Comparison of ENCODE assay signal across 18 mouse cellular contexts in the genomic region with DNA sequence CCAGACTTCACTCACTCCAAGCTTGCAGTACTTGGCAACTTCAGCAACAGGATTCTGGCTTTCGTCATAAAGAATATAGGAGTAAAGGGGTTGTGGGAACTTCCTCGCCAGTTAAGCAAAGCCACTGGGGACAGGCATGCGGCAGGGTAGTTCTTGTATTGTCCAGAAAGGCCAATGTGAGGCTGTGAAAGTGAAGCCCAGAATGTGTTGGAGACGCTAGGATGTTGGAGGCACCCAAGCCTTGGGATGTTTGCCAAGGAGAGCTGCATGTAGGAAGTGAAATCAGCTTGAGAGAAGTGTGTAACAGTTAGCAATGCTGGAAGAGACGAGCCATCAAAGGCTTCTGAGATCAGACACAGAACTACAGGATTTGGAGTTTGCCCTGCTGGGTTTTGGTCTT. TPM values are rescaled to one million over a fixed set of nuclear protein-coding genes. Genes with fewer than 3 reads are reported as not detected.
DNase-seq lines count a peak whose midpoint lies in the region; ATAC-seq and TF ChIP-seq lines count a peak whose summit lies in the region.
"Had no signal": no experiment of that assay in that cellular context is flagged by ENCODE, and none has a peak within 500 bp of the region (broad histone marks: within the 10 kb centered on the region; RNA-seq: fewer than 3 reads in every experiment).

No protein-coding gene starts in this region.

- H3K4me3 ChIP-seq in hindbrain, postnatal 0 days (ENCODE audit: low read length), result no peak overlapping the region
- no peak overlapping the region for H3K4me3 ChIP-seq in hindbrain, embryonic 10.5 days
- no peak overlapping the region for H3K4me3 ChIP-seq in lung, embryonic 16.5 days (ENCODE audit: low read length)
- H3K4me3 ChIP-seq: embryonic facial prominence, embryonic 15.5 days; hindbrain, embryonic 13.5 days; liver, embryonic 15.5 days; stomach, embryonic 15.5 days had no signal

- H3K9me3 ChIP-seq in hindbrain, postnatal 0 days (ENCODE audit: low read length), result no peaks in the 10 kb centered on the region
- H3K9me3 ChIP-seq in hindbrain, embryonic 10.5 days, result no peaks in the 10 kb centered on the region
- no peaks in the 10 kb centered on the region for H3K9me3 ChIP-seq in lung, embryonic 16.5 days (ENCODE audit: control insufficient read depth, low read length)
- H3K9me3 ChIP-seq: embryonic facial prominence, embryonic 15.5 days; hindbrain, embryonic 13.5 days; liver, embryonic 15.5 days; stomach, embryonic 15.5 days had no signal

- WGBS in hindbrain, postnatal 0 days, result 71% methylated on average over 5 of the region's 5 CpGs
- WGBS in hindbrain, embryonic 10.5 days, result 90% methylated on average over 5 of the region's 5 CpGs
- WGBS in lung, embryonic 16.5 days, result 55% methylated on average over 5 of the region's 5 CpGs

- no peak for ATAC-seq in hindbrain, postnatal 0 days
- ATAC-seq in lung, embryonic 16.5 days (ENCODE audit: low read depth), result no peak
- ATAC-seq: forebrain, embryonic 16.5 days had no signal

- intact Hi-C loops in left cerebral cortex, postnatal 10 days (cut with DNase I), result no loop called here

- H3K36me3 ChIP-seq in hindbrain, postnatal 0 days (ENCODE audit: insufficient read depth, low read length), result no peaks in the 10 kb centered on the region; the same call in 1 of the 2 replicates
- peaks cover 31% of the 10 kb centered on the region for H3K36me3 ChIP-seq in hindbrain, embryonic 10.5 days
- H3K36me3 ChIP-seq in lung, embryonic 16.5 days (ENCODE audit: control insufficient read depth, insufficient read depth, low read length), result no peaks in the 10 kb centered on the region
- H3K36me3 ChIP-seq: embryonic facial prominence, embryonic 15.5 days; liver, embryonic 15.5 days; stomach, embryonic 15.5 days had no signal

- H3K27ac ChIP-seq in hindbrain, postnatal 0 days, result no peak overlapping the region
- H3K27ac ChIP-seq in hindbrain, embryonic 10.5 days, result no peak overlapping the region
- 0 out of 2 replicates have a peak overlapping the region, but pooled peaks have one; percentile 27 for H3K27ac ChIP-seq in lung, embryonic 16.5 days (ENCODE audit: low read length)
- H3K27ac ChIP-seq: embryonic facial prominence, embryonic 15.5 days; hindbrain, embryonic 13.5 days; liver, embryonic 15.5 days; stomach, embryonic 15.5 days had no signal

- no peaks in the 10 kb centered on the region for H3K4me1 ChIP-seq in hindbrain, postnatal 0 days (ENCODE audit: insufficient read depth, low read length)
- no peaks in the 10 kb centered on the region for H3K4me1 ChIP-seq in hindbrain, embryonic 10.5 days (replicated peaks)
- no peaks in the 10 kb centered on the region for H3K4me1 ChIP-seq in lung, embryonic 16.5 days (replicated peaks; ENCODE audit: control insufficient read depth, insufficient read depth, low read length)
- H3K4me1 ChIP-seq: embryonic facial prominence, embryonic 15.5 days; hindbrain, embryonic 13.5 days; liver, embryonic 15.5 days; stomach, embryonic 15.5 days had no signal

- H3K4me2 ChIP-seq in hindbrain, postnatal 0 days (ENCODE audit: low read depth, low read length), result no peak overlapping the region
- peak overlapping the region; percentile 14; the same call in 1 of the 2 replicates for H3K4me2 ChIP-seq in lung, embryonic 16.5 days (ENCODE audit: low read depth, low read length)
- H3K4me2 ChIP-seq: embryonic facial prominence, embryonic 15.5 days; hindbrain, embryonic 13.5 days; liver, embryonic 15.5 days; stomach, embryonic 15.5 days had no signal

- H3K27me3 ChIP-seq in hindbrain, postnatal 0 days (ENCODE audit: insufficient read depth, low read length), result no peaks in the 10 kb centered on the region
- no peaks in the 10 kb centered on the region for H3K27me3 ChIP-seq in hindbrain, embryonic 10.5 days (ENCODE audit: insufficient read depth, poor library complexity, severe bottlenecking)
- H3K27me3 ChIP-seq in lung, embryonic 16.5 days (ENCODE audit: control insufficient read depth, insufficient read depth, low read depth, low read length), result no peaks in the 10 kb centered on the region
- H3K27me3 ChIP-seq: embryonic facial prominence, embryonic 15.5 days; hindbrain, embryonic 13.5 days; liver, embryonic 15.5 days; Patski; stomach, embryonic 15.5 days had no signal

- peak; percentile 25 for DNase-seq in hindbrain, postnatal 0 days (ENCODE audit: low spot score)
- DNase-seq in hindbrain, embryonic 10.5 days (ENCODE audit: low spot score), result no peak
- no peak for DNase-seq in lung, adult 18-20 months
- peak; percentile 40 for DNase-seq in left cerebral cortex, postnatal 10 days (ENCODE audit: extremely low spot score in 1 of 2, low spot score in 2 of 2)
- peak; percentile 54 for DNase-seq in telencephalon, adult 2 months (ENCODE audit: low read depth, low spot score)
- no peak for DNase-seq in retina, postnatal 1 day
- DNase-seq: kidney, adult 9 months had no signal

- H3K9ac ChIP-seq in hindbrain, postnatal 0 days (replicated peaks; ENCODE audit: low read length), result no peak overlapping the region
- no peak overlapping the region for H3K9ac ChIP-seq in lung, embryonic 16.5 days (ENCODE audit: low read length)
- H3K9ac ChIP-seq: embryonic facial prominence, embryonic 15.5 days; hindbrain, embryonic 13.5 days; liver, embryonic 15.5 days; stomach, embryonic 15.5 days had no signal

- no peak for TF ChIP-seq CTCF in hindbrain, postnatal 0 days (IDR thresholded peaks at IDR 0.05; ENCODE audit: low read depth)

RNA-seq across cellular contexts. Expression of a gene that starts 12.5 kb away (rescaled TPM):
- total RNA-seq in hindbrain, postnatal 0 days (2014; rRNA removed), result 14.4 and 18.6 TPM in 2 replicates
- polyA plus RNA-seq in hindbrain, postnatal 0 days (2015; fragmentation: Nextera tagmentation; extraction: Ambion mirVana), result 8.0 and 8.3 TPM in 2 replicates
- 5.3 and 5.4 TPM in 2 replicates for polyA plus RNA-seq in hindbrain, embryonic 10.5 days (2016; fragmentation: Nextera tagmentation; extraction: Ambion mirVana)
- 0.99 and 1.3 TPM in 2 replicates for polyA plus RNA-seq in lung, embryonic 16.5 days (2015; fragmentation: Nextera tagmentation; extraction: Ambion mirVana)
- total RNA-seq in left cerebral cortex, postnatal 10 days (2021), result 10 to 100 TPM; 25.6 to 26.4 TPM
- total RNA-seq: CH12.LX; megakaryocyte, adult 5-6 weeks had no signal

RNA-seq across cellular contexts. Expression of a gene that starts 25.6 kb away (rescaled TPM):
- not detected in 2 replicates for total RNA-seq in hindbrain, postnatal 0 days (2014; rRNA removed)
- polyA plus RNA-seq in hindbrain, postnatal 0 days (2015; fragmentation: Nextera tagmentation; extraction: Ambion mirVana), result 0.33 TPM in 1 of 2 replicates, not detected in the other
- 0.31 TPM in 2 replicates for polyA plus RNA-seq in hindbrain, embryonic 10.5 days (2016; fragmentation: Nextera tagmentation; extraction: Ambion mirVana)
- 0.34 and 2.1 TPM in 2 replicates for polyA plus RNA-seq in lung, embryonic 16.5 days (2015; fragmentation: Nextera tagmentation; extraction: Ambion mirVana)
- not detected for total RNA-seq in left cerebral cortex, postnatal 10 days (2021)
- total RNA-seq: adrenal gland, adult 18-20 months; CH12.LX; megakaryocyte, adult 5-6 weeks had no signal
- polyA plus RNA-seq: embryonic facial prominence, embryonic 15.5 days; forebrain, embryonic 16.5 days; hindbrain, embryonic 13.5 days; neural tube, embryonic 14.5 days; Patski had no signal

Comparison
In these comparisons a context has a peak if more than half of its experiments do, and no peak if none do; other contexts are left out.
1. DNase-seq: peak in hindbrain, postnatal 0 days (single experiment), left cerebral cortex, postnatal 10 days (2 of 2) and telencephalon, adult 2 months (single experiment); none in hindbrain, embryonic 10.5 days (single experiment), lung, adult 18-20 months (0 of 2) and retina, postnatal 1 day (single experiment).